Mouse (Mus musculus): Measurements from ENCODE around the gene Ppp1r14b. TPM values are rescaled to one million over a fixed set of nuclear protein-coding genes. Genes with fewer than 3 reads are reported as not detected.

Gene Ppp1r14b
- polyA plus RNA-seq, 1 experiment from 2014 or later: 60.5 TPM

GRCm38 (mm10) chr19:6992011-6992858 lies 17.5 kb downstream of the Ppp1r14b start, which contains the start of gene Dnajc4:
Gene Dnajc4 (minus strand): TSS chr19:6992572.
- Histone ChIP-seq H3K4me1 (ENCODE audit: insufficient read depth, low read depth, low read length) (peaks cover 21% of the 10 kb centered on the region; the same call in 1 of the 2 replicates), H3K9ac (replicated peaks; ENCODE audit: low read depth) (peak within 1 kb of the TSS; percentile 50), H3K36me3 (ENCODE audit: insufficient read depth, low read length) (no peaks in the 10 kb centered on the region), H3K27ac (ENCODE audit: low read length) (peak within 1 kb of the TSS; percentile 72), H3K4me2 (replicated peaks; ENCODE audit: low read depth, low read length) (peak within 1 kb of the TSS; percentile 93), H3K9me3 (ENCODE audit: low read length) (no peaks in the 10 kb centered on the region), H3K27me3 (replicated peaks; ENCODE audit: insufficient read depth, low read length) (no peaks in the 10 kb centered on the region), H3K4me3 (ENCODE audit: low read depth, low read length) (peak within 1 kb of the TSS; percentile 48)
- peak; percentile 99 for DNase-seq (ENCODE audit: low spot score)
- 1% methylated on average over 37 of the region's 37 CpGs for WGBS
- TF ChIP-seq EP300 (IDR thresholded peaks at IDR 0.05) (0 out of 2 replicates have a peak, but pooled peaks have one; percentile 23), CTCF (IDR thresholded peaks at IDR 0.05) (no peak; the same call in 1 of the 2 replicates)
- ATAC-seq: peak; percentile 96

- H3K4me3 ChIP-seq (ENCODE audit: low read depth, low read length): peak overlapping the region; percentile 48
- peak overlapping the region; percentile 93 for H3K4me2 ChIP-seq (replicated peaks; ENCODE audit: low read depth, low read length)
- H3K36me3 ChIP-seq (ENCODE audit: insufficient read depth, low read length): no peaks in the 10 kb centered on the region
- ATAC-seq (no peak), DNase-seq (ENCODE audit: low spot score) (no peak)
- 0 out of 2 replicates have a peak overlapping the region, but pooled peaks have one; percentile 9 for H3K9ac ChIP-seq (replicated peaks; ENCODE audit: low read depth)
- TF ChIP-seq EP300 (IDR thresholded peaks at IDR 0.05) (no peak), CTCF (IDR thresholded peaks at IDR 0.05) (no peak; the same call in 1 of the 2 replicates)
- H3K4me1 ChIP-seq (ENCODE audit: insufficient read depth, low read depth, low read length): peaks cover 21% of the 10 kb centered on the region; the same call in 1 of the 2 replicates
- no peaks in the 10 kb centered on the region for H3K9me3 ChIP-seq (ENCODE audit: low read length)
- H3K27ac ChIP-seq (ENCODE audit: low read length): peak overlapping the region; percentile 40; the same call in 1 of the 2 replicates
- 62% methylated on average over 14 of the region's 14 CpGs for WGBS
- H3K27me3 ChIP-seq (replicated peaks; ENCODE audit: insufficient read depth, low read length): no peaks in the 10 kb centered on the region
Observed at GRCm38 (mm10) chr19:6993011-6993770, 18.4 kb downstream of the Ppp1r14b start.

- no peak overlapping the region for H3K27ac ChIP-seq (ENCODE audit: low read length)
- H3K27me3 ChIP-seq (replicated peaks; ENCODE audit: insufficient read depth, low read length): no peaks in the 10 kb centered on the region
- no peak overlapping the region for H3K9ac ChIP-seq (replicated peaks; ENCODE audit: low read depth)
- H3K4me1 ChIP-seq (ENCODE audit: insufficient read depth, low read depth, low read length): peaks cover 21% of the 10 kb centered on the region; the same call in 1 of the 2 replicates
- no peaks in the 10 kb centered on the region for H3K9me3 ChIP-seq (ENCODE audit: low read length)
- H3K4me3 ChIP-seq (ENCODE audit: low read depth, low read length): no peak overlapping the region
- H3K36me3 ChIP-seq (ENCODE audit: insufficient read depth, low read length): no peaks in the 10 kb centered on the region
- no peak overlapping the region for H3K4me2 ChIP-seq (replicated peaks; ENCODE audit: low read depth, low read length)
- 71% methylated on average over 8 of the region's 8 CpGs for WGBS
- ATAC-seq: no peak
- DNase-seq (ENCODE audit: low spot score): no peak
- no peak for TF ChIP-seq CTCF (IDR thresholded peaks at IDR 0.05)
- TF ChIP-seq EP300 (IDR thresholded peaks at IDR 0.05): no peak
Observed at GRCm38 (mm10) chr19:6994002-6994401, 19.2 kb downstream of the Ppp1r14b start.

GRCm38 (mm10) chr19:6994489-6994888 lies 19.7 kb downstream of the Ppp1r14b start:
- no peak for DNase-seq (ENCODE audit: low spot score)
- Histone ChIP-seq H3K4me3 (ENCODE audit: low read depth, low read length) (no peak overlapping the region), H3K4me1 (ENCODE audit: insufficient read depth, low read depth, low read length) (peaks cover 21% of the 10 kb centered on the region; the same call in 1 of the 2 replicates), H3K27ac (ENCODE audit: low read length) (no peak overlapping the region), H3K4me2 (replicated peaks; ENCODE audit: low read depth, low read length) (no peak overlapping the region), H3K9ac (replicated peaks; ENCODE audit: low read depth) (no peak overlapping the region), H3K36me3 (ENCODE audit: insufficient read depth, low read length) (no peaks in the 10 kb centered on the region), H3K9me3 (ENCODE audit: low read length) (no peaks in the 10 kb centered on the region), H3K27me3 (replicated peaks; ENCODE audit: insufficient read depth, low read length) (no peaks in the 10 kb centered on the region)
- TF ChIP-seq EP300 (IDR thresholded peaks at IDR 0.05): no peak
- no peak for TF ChIP-seq CTCF (IDR thresholded peaks at IDR 0.05)
- no peak for ATAC-seq
- WGBS: 80% methylated on average over 8 of the region's 8 CpGs

GRCm38 (mm10) chr19:6995255-6995991 lies 20.7 kb downstream of the Ppp1r14b start:
- ATAC-seq (no peak), DNase-seq (ENCODE audit: low spot score) (no peak)
- H3K4me2 ChIP-seq (replicated peaks; ENCODE audit: low read depth, low read length): peak overlapping the region; percentile 72
- no peak; the same call in 1 of the 2 replicates for TF ChIP-seq CTCF (IDR thresholded peaks at IDR 0.05)
- TF ChIP-seq EP300 (IDR thresholded peaks at IDR 0.05): no peak
- H3K9ac ChIP-seq (replicated peaks; ENCODE audit: low read depth): peak overlapping the region; percentile 48
- H3K36me3 ChIP-seq (ENCODE audit: insufficient read depth, low read length): no peaks in the 10 kb centered on the region
- no peaks in the 10 kb centered on the region for H3K27me3 ChIP-seq (replicated peaks; ENCODE audit: insufficient read depth, low read length)
- WGBS: 45% methylated on average over 20 of the region's 21 CpGs
- no peaks in the 10 kb centered on the region for H3K9me3 ChIP-seq (ENCODE audit: low read length)
- peaks cover 21% of the 10 kb centered on the region; the same call in 1 of the 2 replicates for H3K4me1 ChIP-seq (ENCODE audit: insufficient read depth, low read depth, low read length)
- peak overlapping the region; percentile 48 for H3K4me3 ChIP-seq (ENCODE audit: low read depth, low read length)
- 0 out of 2 replicates have a peak overlapping the region, but pooled peaks have one; percentile 47 for H3K27ac ChIP-seq (ENCODE audit: low read length)

Data from lung, postnatal 0 days (tissue).